Mouse (Mus musculus): Measurements from ENCODE around the gene Skint1. TPM values are rescaled to one million over a fixed set of nuclear protein-coding genes. Genes with fewer than 3 reads are reported as not detected.

Gene Skint1
- total RNA-seq (2023), result not detected in 4 replicates

DNA sequence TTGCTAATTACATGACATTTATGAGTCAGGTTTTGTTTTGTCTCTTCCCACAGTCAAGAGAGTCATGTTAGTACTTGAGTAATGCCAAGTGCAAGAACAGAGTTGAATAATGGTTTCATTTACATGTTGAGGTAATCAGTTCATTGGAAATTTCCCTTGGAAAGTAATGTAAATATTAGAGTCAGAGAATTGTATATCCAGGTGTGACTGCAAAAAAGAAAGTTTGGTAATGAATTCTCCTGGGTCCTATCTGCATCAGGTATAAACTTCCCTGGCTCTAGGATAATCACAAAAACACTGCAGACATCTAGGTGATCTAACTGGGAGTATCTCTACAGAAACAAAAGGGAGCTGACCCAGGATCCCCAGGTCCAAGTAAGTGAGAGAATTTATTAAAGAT, at the start of gene Skint1:
Gene Skint1, plus strand, starts transcription at position 301 of the 400 bp plus-strand sequence.

DNA sequence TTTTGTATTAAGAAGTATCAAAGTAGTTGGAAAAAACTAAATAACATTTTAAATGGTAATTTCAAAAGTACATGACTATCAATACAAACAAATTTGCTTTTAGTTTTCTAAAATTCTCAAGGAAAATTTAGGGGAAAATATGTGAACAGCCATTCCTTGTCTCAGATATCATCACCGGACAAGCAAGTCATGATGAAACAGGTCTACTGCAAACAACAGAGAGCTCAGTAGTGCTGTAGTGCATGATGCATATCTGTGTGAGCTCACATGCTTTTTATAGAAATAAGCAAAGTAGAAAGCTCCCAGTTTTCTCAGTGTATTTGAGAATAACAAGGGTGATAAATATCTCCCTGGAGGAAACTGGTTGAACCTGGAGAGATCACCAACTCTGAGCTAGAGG, 33.4 kb upstream of the Skint1 start, which contains the start of gene Skint7:
Gene Skint7, plus strand, starts transcription at position 301 of the 400 bp plus-strand sequence.

DNA sequence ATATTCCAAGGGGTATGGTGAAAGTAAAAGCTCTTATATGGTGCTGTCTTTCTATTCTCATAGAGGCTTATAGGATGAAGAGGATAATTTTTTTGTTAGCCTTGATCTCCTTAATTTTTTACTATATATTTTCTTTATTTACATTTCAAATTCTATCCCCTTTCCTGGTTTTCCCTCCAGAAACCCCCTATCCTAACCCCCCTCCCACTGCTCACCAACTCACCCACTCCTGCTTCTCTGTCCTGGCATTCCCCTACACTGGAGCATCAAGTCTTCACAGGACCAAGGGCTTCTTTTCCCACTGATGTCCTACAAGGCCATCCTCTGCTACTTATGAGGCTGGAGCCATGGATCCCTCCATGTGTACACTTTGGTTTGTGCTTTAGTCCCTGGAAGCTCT, 65.6 kb downstream of the Skint1 start, which contains the start of gene Skint4:
Gene Skint4, plus strand, starts transcription at position 301 of the 400 bp plus-strand sequence.

Other genes with a start within 250 kb of the Skint1 start
- gene Slc5a9, start 103.4 kb upstream of the Skint1 start, total RNA-seq (2023), result not detected in 4 replicates
- gene Skint8, start 86.9 kb upstream of the Skint1 start, total RNA-seq (2023), result not detected in 4 replicates
- not detected in 4 replicates for gene Skint7, start 33.3 kb upstream of the Skint1 start, total RNA-seq (2023)
- not detected in 4 replicates for gene Skint4, start 65.7 kb downstream of the Skint1 start, total RNA-seq (2023)
- not detected in 4 replicates for gene Skint3, start 226.0 kb downstream of the Skint1 start, total RNA-seq (2023)